Comparison of ENCODE assay signal across 17 mouse cellular contexts in genomic region chr11:108217043-108217442, GRCm38 (mm10).
DNase-seq lines count a peak whose midpoint lies in the region; ATAC-seq and TF ChIP-seq lines count a peak whose summit lies in the region.
"Had no signal": no experiment of that assay in that cellular context is flagged by ENCODE, and none has a peak within 500 bp of the region (broad histone marks: within the 10 kb centered on the region; RNA-seq: fewer than 3 reads in every experiment).

No protein-coding gene starts in this region.

- in situ Hi-C loops in Patski (cut with MboI; ENCODE audit: low pct_unique_long_range_greater_than_20kb) = no loop called here

- H3K27ac ChIP-seq in kidney, embryonic 15.5 days = peak overlapping the region; percentile 22; the same call in 1 of the 2 replicates
- peak overlapping the region; percentile 82; the same call in 1 of the 2 replicates for H3K27ac ChIP-seq in limb, embryonic 15.5 days
- H3K27ac ChIP-seq in liver, embryonic 12.5 days = no peak overlapping the region
- H3K27ac ChIP-seq: forebrain, embryonic 13.5 days; hindbrain, embryonic 15.5 days; left cerebral cortex, adult 2 months had no signal

- DNase-seq in kidney, postnatal 25 days = no peak
- DNase-seq in 3T3-L1 (ENCODE audit: low read depth, low spot score) (peak; percentile 81), Patski (ENCODE audit: low read depth, low spot score) (peak; percentile 58)
- DNase-seq in B cell, adult 2 months = no peak
- DNase-seq: cerebellum, adult 8-10 months; kidney, adult 8-10 months; liver, postnatal 0 days; right cerebral cortex, postnatal 14 days; thymus, postnatal 4 days had no signal

- no peaks in the 10 kb centered on the region for H3K9me3 ChIP-seq in kidney, embryonic 15.5 days (replicated peaks)
- no peaks in the 10 kb centered on the region for H3K9me3 ChIP-seq in limb, embryonic 15.5 days
- H3K9me3 ChIP-seq in liver, embryonic 12.5 days (replicated peaks) = no peaks in the 10 kb centered on the region
- H3K9me3 ChIP-seq: forebrain, embryonic 13.5 days; heart, embryonic 12.5 days; hindbrain, embryonic 15.5 days; neural tube, embryonic 13.5 days had no signal

- no peak for TF ChIP-seq CTCF in Patski (IDR thresholded peaks at IDR 0.05)

- no peak overlapping the region for H3K4me2 ChIP-seq in kidney, embryonic 15.5 days
- H3K4me2 ChIP-seq in limb, embryonic 15.5 days = no peak overlapping the region
- no peak overlapping the region for H3K4me2 ChIP-seq in liver, embryonic 12.5 days
- H3K4me2 ChIP-seq: forebrain, embryonic 13.5 days; heart, embryonic 12.5 days; hindbrain, embryonic 15.5 days; neural tube, embryonic 13.5 days had no signal

- no peak overlapping the region for H3K4me3 ChIP-seq in kidney, embryonic 15.5 days (replicated peaks)
- no peak overlapping the region for H3K4me3 ChIP-seq in limb, embryonic 15.5 days
- H3K4me3 ChIP-seq in liver, embryonic 12.5 days = no peak overlapping the region
- H3K4me3 ChIP-seq: forebrain, embryonic 13.5 days; heart, embryonic 12.5 days; hindbrain, embryonic 15.5 days; left cerebral cortex, adult 2 months; neural tube, embryonic 13.5 days had no signal

- no peaks in the 10 kb centered on the region for H3K36me3 ChIP-seq in kidney, embryonic 15.5 days
- H3K36me3 ChIP-seq in limb, embryonic 15.5 days = no peaks in the 10 kb centered on the region
- H3K36me3 ChIP-seq in liver, embryonic 12.5 days = no peaks in the 10 kb centered on the region
- H3K36me3 ChIP-seq: heart, embryonic 12.5 days; hindbrain, embryonic 15.5 days; neural tube, embryonic 13.5 days had no signal

- no peaks in the 10 kb centered on the region for H3K27me3 ChIP-seq in kidney, embryonic 15.5 days
- no peaks in the 10 kb centered on the region for H3K27me3 ChIP-seq in Patski
- no peaks in the 10 kb centered on the region for H3K27me3 ChIP-seq in limb, embryonic 15.5 days
- no peaks in the 10 kb centered on the region for H3K27me3 ChIP-seq in liver, embryonic 12.5 days (replicated peaks)
- H3K27me3 ChIP-seq: forebrain, embryonic 13.5 days; heart, embryonic 12.5 days; hindbrain, embryonic 15.5 days; neural tube, embryonic 13.5 days had no signal

- CTCF ChIA-PET in Patski (lab: Charles Lee) = interaction anchor here (1.3 kb wide), 1 partner anchor 17 kb away, joined by 3 read pairs; no protein-coding TSS in a partner anchor

- peaks cover 39% of the 10 kb centered on the region for H3K4me1 ChIP-seq in kidney, embryonic 15.5 days
- H3K4me1 ChIP-seq in limb, embryonic 15.5 days = peaks cover 48% of the 10 kb centered on the region
- no peaks in the 10 kb centered on the region for H3K4me1 ChIP-seq in liver, embryonic 12.5 days

- H3K9ac ChIP-seq in kidney, embryonic 15.5 days = no peak overlapping the region
- no peak overlapping the region for H3K9ac ChIP-seq in limb, embryonic 15.5 days
- no peak overlapping the region for H3K9ac ChIP-seq in liver, embryonic 12.5 days
- H3K9ac ChIP-seq: forebrain, embryonic 13.5 days; heart, embryonic 12.5 days; hindbrain, embryonic 15.5 days; liver, postnatal 0 days; neural tube, embryonic 13.5 days had no signal

- WGBS in kidney, embryonic 15.5 days = 63% methylated on average over 8 of the region's 8 CpGs
- WGBS in limb, embryonic 15.5 days = 58% methylated on average over 8 of the region's 8 CpGs
- 81% methylated on average over 8 of the region's 8 CpGs for WGBS in liver, embryonic 12.5 days (ENCODE audit: insufficient replicate concordance)

- no peak; the same call in 1 of the 2 replicates for ATAC-seq in kidney, embryonic 15.5 days (replicated peaks; ENCODE audit: low FRiP score)
- ATAC-seq in Patski = peak; percentile 52
- ATAC-seq in limb, embryonic 15.5 days (ENCODE audit: insufficient number of reproducible peaks, low FRiP score, low TSS enrichment, low read depth) = no peak
- no peak for ATAC-seq in liver, embryonic 12.5 days
- ATAC-seq: forebrain, embryonic 13.5 days; liver, postnatal 0 days had no signal

- POLR2A ChIA-PET in Patski (lab: Charles Lee) = no interaction called here

Comparison
In these comparisons a context has a peak if more than half of its experiments do, and no peak if none do; other contexts are left out.
1. DNase-seq: peak in 3T3-L1 (single experiment) and Patski (single experiment); none in kidney, postnatal 25 days (0 of 2) and B cell, adult 2 months (0 of 2).